Mouse (Mus musculus) neural tube, embryonic 10.5 days (tissue): ENCODE measurements around the gene Lmo2.
A peak's percentile ranks its signal among the peaks of the same experiment; 100 is the strongest.
"Not testable (repeated sequence)": the region's sequence is repeated elsewhere in the genome, so short reads cannot be mapped to it uniquely, and the experiment has no call there.

ENCODE experiments used
- DNase-seq: peaks from one replicate; pipeline ENCODE4 v3.0.0-alpha.2; 2017; ENCODE audit warnings: low spot score; ENCODE audit errors: extremely low spot score

Lmo2 gene

GRCm38 (mm10) chr2:103977216-103977615, 19.4 kb downstream of the Lmo2 start:
- DNase-seq: no peak

GRCm38 (mm10) chr2:103977716-103978115, 19.9 kb downstream of the Lmo2 start:
- DNase-seq: no peak

GRCm38 (mm10) chr2:103982250-103982649, 24.5 kb downstream of the Lmo2 start:
- DNase-seq: peak; percentile 71

- DNase-seq: no peak
Measured at GRCm38 (mm10) chr2:103983146-103983545, 25.4 kb downstream of the Lmo2 start.

GRCm38 (mm10) chr2:103987595-103987994, 29.8 kb downstream of the Lmo2 start:
- not testable (repeated sequence) for DNase-seq

GRCm38 (mm10) chr2:103989724-103990123, 31.9 kb downstream of the Lmo2 start:
- DNase-seq: no peak

GRCm38 (mm10) chr2:103991303-103991702, 33.5 kb downstream of the Lmo2 start:
- no peak for DNase-seq

GRCm38 (mm10) chr2:103992162-103992561, 34.4 kb downstream of the Lmo2 start:
- DNase-seq: no peak

- no peak for DNase-seq
Measured at GRCm38 (mm10) chr2:103992618-103993332, 35.0 kb downstream of the Lmo2 start.

- no peak for DNase-seq
Measured at GRCm38 (mm10) chr2:104001076-104001475, 43.3 kb downstream of the Lmo2 start.

- no peak for DNase-seq
Measured at GRCm38 (mm10) chr2:104001861-104002260, 44.1 kb downstream of the Lmo2 start.

- DNase-seq: peak; percentile 36
Measured at GRCm38 (mm10) chr2:104002711-104003413, 45.1 kb downstream of the Lmo2 start.

GRCm38 (mm10) chr2:104007793-104008519, 50.2 kb downstream of the Lmo2 start:
- DNase-seq: no peak

GRCm38 (mm10) chr2:104008853-104009252, 51.1 kb downstream of the Lmo2 start:
- not testable (repeated sequence) for DNase-seq

GRCm38 (mm10) chr2:104023096-104023495, 65.3 kb downstream of the Lmo2 start:
- DNase-seq: no peak

- DNase-seq: no peak
Measured at GRCm38 (mm10) chr2:104024656-104025055, 66.9 kb downstream of the Lmo2 start.

GRCm38 (mm10) chr2:104027458-104028138, 69.8 kb downstream of the Lmo2 start, which contains the start of gene Fbxo3:
TSS of gene Fbxo3 (plus strand) at chr2:104027721.
- DNase-seq: peak; percentile 93

GRCm38 (mm10) chr2:104028139-104028723, 70.4 kb downstream of the Lmo2 start, which contains the start of gene 4931422A03Rik:
TSS of gene 4931422A03Rik (minus strand) at chr2:104028361.
- DNase-seq: no peak

- no peak for DNase-seq
Measured at GRCm38 (mm10) chr2:104029074-104029473, 71.3 kb downstream of the Lmo2 start.

GRCm38 (mm10) chr2:104030381-104030780, 72.6 kb downstream of the Lmo2 start:
- no peak for DNase-seq
